Mouse (Mus musculus) hematopoietic stem cell, adult 5-6 weeks (primary cell): ENCODE measurements around the gene Dach2. TPM values are rescaled to one million over a fixed set of nuclear protein-coding genes. Genes with fewer than 3 reads are reported as not detected.
A peak's percentile ranks its signal among the peaks of the same experiment; 100 is the strongest.

Experiments used
- ATAC-seq, 2 experiments: fragments of 125-278 bp in 1 of 2; replicated peaks in 1 of 2; 2 replicates each; pipeline ENCODE4 v1.8.0; 2016 to 2017; ENCODE audit warnings: inconsistent platforms in 2 of 2, mild to moderate bottlenecking in 2 of 2, moderate number of reproducible peaks in 2 of 2, low read depth in 1 of 2, moderate TSS enrichment in 1 of 2; ENCODE audit not compliant: low FRiP score in 2 of 2, poor library complexity in 2 of 2, severe bottlenecking in 2 of 2, insufficient read depth in 1 of 2, low TSS enrichment in 1 of 2
- total RNA-seq: library from RNA; stranded (forward); fragments of 172-1452, 232-1000 nt; gene quantifications from 2 replicates; pipeline ENCODE4 v1.2.3, GENCODE M21; 2017

The Dach2 gene
- total RNA-seq, 1 experiment from 2014 or later, result 1.8 TPM

DNA sequence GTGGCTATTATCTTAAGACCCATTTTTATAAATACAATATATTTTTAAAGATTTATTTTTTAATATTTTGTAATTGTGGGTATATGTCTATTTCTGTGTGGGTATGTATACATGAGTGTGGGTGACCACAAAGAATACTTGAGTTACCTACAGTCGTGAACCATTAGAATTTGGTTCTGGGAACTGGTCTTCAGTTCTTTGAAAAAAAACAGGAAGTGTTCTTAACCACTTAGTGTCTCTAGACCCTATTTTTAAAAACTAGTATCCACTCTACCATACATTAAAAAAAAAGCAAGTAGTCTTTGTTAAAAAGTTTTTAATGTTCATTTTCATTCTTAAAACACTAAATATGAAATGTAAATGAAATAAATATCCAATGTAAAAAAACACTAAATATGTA lies 529.5 kb downstream of the Dach2 start:
- no peak for ATAC-seq

DNA sequence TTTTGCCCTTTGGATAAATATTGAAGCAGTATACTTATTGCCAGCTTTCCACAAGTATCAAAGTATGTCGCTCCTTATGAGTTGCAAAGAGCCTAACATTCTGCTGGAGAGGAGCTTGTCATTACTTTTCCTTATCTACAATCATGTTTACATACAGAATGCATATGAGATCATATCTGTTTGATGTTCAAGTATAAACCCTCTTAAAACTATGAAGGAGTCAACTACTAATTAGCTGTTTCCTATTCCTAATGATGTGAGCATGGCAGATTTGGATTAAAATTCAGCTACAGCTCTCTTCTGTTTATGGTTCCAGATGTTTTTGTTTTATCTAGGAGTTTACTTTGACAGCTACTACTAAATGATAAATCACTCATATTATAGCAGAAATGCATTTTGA lies 535.8 kb downstream of the Dach2 start:
- ATAC-seq, result no peak

DNA sequence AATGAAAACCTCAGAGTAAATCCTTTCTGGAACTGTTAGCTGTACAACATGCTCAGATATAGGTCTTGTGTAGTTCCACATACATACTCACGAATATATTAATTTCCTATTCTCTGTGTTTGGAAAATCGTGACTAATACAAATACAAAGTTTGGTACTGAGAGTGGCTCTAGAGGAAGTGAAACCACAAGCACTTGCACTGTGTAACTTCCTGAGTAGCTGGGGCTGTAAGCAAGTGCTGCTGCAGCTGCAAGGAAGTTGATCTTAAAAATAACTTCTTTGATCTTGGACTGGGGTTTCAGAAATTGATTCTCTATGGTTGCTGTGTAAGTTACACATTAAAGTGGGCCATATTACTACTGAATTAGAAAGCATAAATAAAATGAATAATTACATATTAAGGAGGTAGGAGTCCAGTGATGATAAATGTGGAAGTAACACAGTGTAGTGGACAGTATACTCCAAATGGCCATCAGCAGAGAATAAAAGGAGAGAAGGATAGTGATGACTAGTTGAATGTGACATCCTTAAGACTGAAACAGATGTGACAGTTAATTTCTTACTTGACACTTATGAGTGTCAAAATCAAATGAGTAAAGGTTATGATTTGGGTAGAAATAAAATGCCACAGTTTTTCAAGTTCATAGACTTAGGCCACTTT lies 570.7 kb downstream of the Dach2 start:
- peak; percentile 97 to 100 for ATAC-seq

Other genes starting within 250 kb of the Dach2 start
- 25.7 and 28.8 TPM in 2 replicates for gene Chm, start 112.0 kb upstream of the Dach2 start, total RNA-seq